Mouse (Mus musculus) hindlimb bud, embryonic 11.5 days (tissue): ENCODE data around the gene Gm10358.
"Not testable (repeated sequence)": the region's sequence is repeated elsewhere in the genome, so short reads cannot be mapped to it uniquely, and the experiment has no call there.

ENCODE experiments used
- DNase-seq: peaks from one replicate; pipeline ENCODE4 v3.0.0-alpha.2; 2012; ENCODE audit warnings: low read depth, low spot score; ENCODE audit errors: extremely low spot score

The Gm10358 gene

GRCm38 (mm10) chr8:75406489-75406888 is at the start of gene Gm10358:
TSS of gene Gm10358 (minus strand) at chr8:75406589.
- no peak for DNase-seq

DNA sequence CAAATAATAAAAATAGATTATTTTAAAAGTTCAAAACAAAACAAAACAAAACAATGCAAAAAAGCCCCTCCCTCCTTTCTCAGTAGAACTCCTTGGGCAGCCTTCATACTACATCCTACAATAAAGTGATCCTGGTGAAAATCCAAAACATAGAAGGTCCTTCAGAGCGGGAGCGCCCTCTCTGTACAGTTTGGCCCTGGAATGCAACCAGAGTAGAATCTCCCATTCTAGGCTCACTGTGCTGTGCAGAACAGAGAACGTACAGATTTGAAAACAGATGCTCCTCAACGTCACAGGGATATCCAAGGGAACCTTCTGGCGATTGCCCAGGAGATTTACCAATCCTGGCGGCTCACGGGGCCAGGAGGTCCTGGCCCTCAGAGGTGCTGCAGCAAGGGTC is 42.0 kb upstream of the Gm10358 start, which contains the start of gene Iqcm:
TSS of gene Iqcm (plus strand) at position 301 of the 400 bp plus-strand sequence.
- no peak for DNase-seq

DNA sequence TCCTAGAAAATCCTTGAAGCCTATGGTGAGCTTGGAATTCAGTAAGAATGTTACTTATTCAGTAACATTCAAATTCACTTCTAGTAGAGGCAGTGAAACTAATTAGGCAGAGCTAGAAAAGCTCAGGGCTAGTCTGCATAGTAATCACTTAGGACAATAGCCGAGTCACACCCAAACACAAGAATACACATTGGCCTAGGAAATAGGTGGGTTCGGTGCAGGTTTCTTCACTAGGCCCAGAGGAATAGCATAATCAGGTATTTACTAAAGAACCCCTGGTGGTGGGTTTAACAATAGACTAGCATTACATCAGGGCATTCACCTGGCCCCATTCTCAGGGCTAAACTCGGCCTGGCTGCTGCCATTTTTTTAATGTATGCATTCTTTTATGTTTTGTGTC is 9.3 kb upstream of the Gm10358 start:
- not testable (repeated sequence) for DNase-seq

- no peak for DNase-seq
Observed at GRCm38 (mm10) chr8:75384770-75385290, 21.6 kb downstream of the Gm10358 start.

DNA sequence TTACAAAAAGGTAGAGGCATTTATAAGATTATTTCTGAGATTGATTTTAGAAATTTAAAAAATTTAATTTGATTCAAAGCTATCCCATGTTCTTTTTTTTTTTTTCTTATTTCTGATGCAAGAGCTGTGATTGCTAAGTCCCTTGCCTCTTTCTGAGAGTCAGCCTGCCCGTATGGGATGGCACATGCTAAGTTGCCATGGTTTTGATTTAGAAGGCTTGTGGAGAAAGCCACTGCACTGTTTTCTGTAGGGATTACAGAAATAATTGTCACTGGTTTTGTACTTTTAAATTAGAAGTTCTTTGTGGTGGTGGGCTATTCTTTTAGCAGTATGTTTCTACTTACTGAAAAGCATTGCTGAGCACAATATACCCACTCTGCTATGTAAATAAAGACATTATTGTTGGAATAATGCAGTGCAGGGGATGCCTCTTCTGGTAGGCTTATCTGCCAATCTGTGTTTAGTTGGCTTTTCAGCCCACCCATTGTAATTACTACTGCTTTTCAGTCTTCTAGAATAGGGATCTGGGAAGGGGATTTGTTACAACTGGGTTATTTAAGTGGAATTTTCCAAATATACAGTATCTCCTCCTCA is 30.8 kb downstream of the Gm10358 start:
- no peak for DNase-seq

DNA sequence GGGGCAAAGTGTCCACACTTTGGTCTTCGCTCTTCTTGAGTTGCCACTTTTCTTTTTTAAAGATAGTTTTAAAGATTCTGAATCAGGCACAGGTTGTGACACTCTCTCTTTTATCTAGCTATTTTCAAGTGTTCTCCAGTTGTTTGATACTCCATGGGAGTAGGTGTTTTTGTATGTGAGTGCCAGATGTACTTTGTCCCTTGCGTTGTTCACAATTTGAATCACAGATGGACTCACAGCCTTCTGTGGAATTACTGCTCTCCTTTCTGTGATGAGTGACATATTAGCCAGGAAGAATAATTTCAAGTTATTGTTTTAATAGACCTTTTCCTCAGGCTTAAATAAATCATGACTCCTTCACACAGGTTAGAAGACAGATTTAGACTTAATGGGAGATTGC is 34.4 kb downstream of the Gm10358 start:
- no peak for DNase-seq
